Mouse (Mus musculus) monocyte, adult 2 months (primary cell): ENCODE results near the gene Msmp.
"Not testable (repeated sequence)": the region's sequence is repeated elsewhere in the genome, so short reads cannot be mapped to it uniquely, and the experiment has no call there.

Experiments used
- DNase-seq, 2 experiments: peaks; one replicate each; pipeline ENCODE4 v3.0.0; 2022; ENCODE audit warnings: low spot score in 2 of 2, low read depth in 1 of 2

Gene Msmp

GRCm38 (mm10) chr4:43562769-43563600 is 21.3 kb downstream of the Msmp start:
- DNase-seq: no peak

- DNase-seq: peak; percentile 95
Measured at GRCm38 (mm10) chr4:43561997-43562768, 22.1 kb downstream of the Msmp start, which contains the start of the genes Creb3 and Tln1. Gene Creb3, plus strand, starts transcription at chr4:43562332. Gene Tln1, minus strand, starts transcription at chr4:43562691.

GRCm38 (mm10) chr4:43561436-43561996 is 22.8 kb downstream of the Msmp start:
- DNase-seq: no peak

GRCm38 (mm10) chr4:43560976-43561375 is 23.3 kb downstream of the Msmp start:
- no peak for DNase-seq

GRCm38 (mm10) chr4:43560243-43560611 is 24.1 kb downstream of the Msmp start:
- DNase-seq: peak; percentile 70 to 84

GRCm38 (mm10) chr4:43559519-43560242 is 24.6 kb downstream of the Msmp start:
- no peak for DNase-seq

- DNase-seq: no peak
Measured at GRCm38 (mm10) chr4:43558631-43559356, 25.5 kb downstream of the Msmp start.

- DNase-seq: no peak
Measured at GRCm38 (mm10) chr4:43558028-43558630, 26.2 kb downstream of the Msmp start.

GRCm38 (mm10) chr4:43555926-43556325 is 28.4 kb downstream of the Msmp start:
- DNase-seq: peak in 1 of 2 experiments; percentile 35

GRCm38 (mm10) chr4:43553891-43554290 is 30.4 kb downstream of the Msmp start:
- no peak for DNase-seq

GRCm38 (mm10) chr4:43552437-43552836 is 31.9 kb downstream of the Msmp start:
- DNase-seq: no peak

- DNase-seq: not testable (repeated sequence)
Measured at GRCm38 (mm10) chr4:43551854-43552253, 32.4 kb downstream of the Msmp start.

- no peak for DNase-seq
Measured at GRCm38 (mm10) chr4:43549055-43549454, 35.2 kb downstream of the Msmp start.

GRCm38 (mm10) chr4:43547160-43547559 is 37.1 kb downstream of the Msmp start:
- DNase-seq: no peak

GRCm38 (mm10) chr4:43546375-43547047 is 37.8 kb downstream of the Msmp start:
- no peak for DNase-seq

GRCm38 (mm10) chr4:43542044-43542443 is 42.2 kb downstream of the Msmp start:
- DNase-seq: no peak

- no peak for DNase-seq
Measured at GRCm38 (mm10) chr4:43536031-43536430, 48.3 kb downstream of the Msmp start.

- DNase-seq: no peak
Measured at GRCm38 (mm10) chr4:43535628-43536027, 48.7 kb downstream of the Msmp start.

- no peak for DNase-seq
Measured at GRCm38 (mm10) chr4:43533270-43533669, 51.0 kb downstream of the Msmp start.
